ENCODE assay signal across 8 mouse cellular contexts in the genomic region with DNA sequence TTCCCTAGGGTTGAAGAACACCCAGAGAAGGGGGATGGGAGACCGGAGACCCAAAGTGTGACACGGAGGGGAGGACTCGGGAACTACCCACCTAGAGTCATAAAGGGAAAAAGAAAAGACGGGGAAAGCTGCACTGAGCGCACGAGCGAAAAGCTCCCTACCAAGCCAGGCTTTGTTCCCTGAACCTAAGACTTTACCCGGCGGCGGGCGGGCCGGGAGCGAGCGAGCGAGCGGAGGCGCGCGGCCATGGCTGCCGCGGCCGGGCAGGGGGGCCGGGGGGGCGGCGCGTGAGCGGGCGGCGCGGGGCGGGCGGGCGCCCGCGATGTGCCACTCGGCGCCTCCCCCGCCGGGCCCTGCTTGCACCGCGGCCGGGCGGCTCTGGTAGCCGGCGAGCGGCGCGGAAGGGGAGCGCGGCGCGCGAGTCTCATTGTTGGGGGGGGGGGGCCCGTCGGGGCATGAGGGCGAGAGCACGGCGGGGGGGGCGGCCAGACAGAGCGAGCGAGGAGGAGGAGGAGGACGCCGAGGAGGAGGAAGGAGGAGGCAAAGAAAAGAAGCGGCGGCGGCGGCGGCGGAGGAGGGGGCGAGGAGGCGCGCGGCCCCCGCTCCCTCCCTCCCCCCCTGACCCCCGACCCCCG. TPM values are rescaled to one million over a fixed set of nuclear protein-coding genes. Genes with fewer than 3 reads are reported as not detected.
A peak's percentile ranks its signal among the peaks of the same experiment; 100 is the strongest.
DNase-seq lines count a peak whose midpoint lies in the region; ATAC-seq and TF ChIP-seq lines count a peak whose summit lies in the region.

TSS of gene Mllt6 (plus strand) at position 522 of the 635 bp plus-strand sequence.

- TF ChIP-seq CTCF in CH12.LX (conservative IDR thresholded peaks at IDR 0.05 in 1 of 2, IDR thresholded peaks at IDR 0.05 in 1 of 2; ENCODE audit: low read depth in 2 of 2, low read length in 2 of 2): no peak
- no peak for TF ChIP-seq CTCF in bone marrow, adult 2 months (IDR thresholded peaks at IDR 0.05; ENCODE audit: control insufficient read depth, insufficient read depth, low read length)
- no peak for TF ChIP-seq CTCF in lung, adult 2 months (IDR thresholded peaks at IDR 0.05; ENCODE audit: insufficient read depth, low read length)

- peaks cover 9 to 27% of the 10 kb centered on the region in 2 experiments for H3K4me1 ChIP-seq in CH12.LX (ENCODE audit: control insufficient read depth in 1 of 2, insufficient read depth in 2 of 2)
- H3K4me1 ChIP-seq in bone marrow, adult 2 months (ENCODE audit: control insufficient read depth, insufficient read depth, low read length): no peaks in the 10 kb centered on the region; the same call in 1 of the 2 replicates
- peaks cover 52% of the 10 kb centered on the region for H3K4me1 ChIP-seq in forebrain, embryonic 12.5 days
- peaks cover 12% of the 10 kb centered on the region for H3K4me1 ChIP-seq in lung, adult 2 months (ENCODE audit: control insufficient read depth, insufficient read depth, low read length)
- H3K4me1 ChIP-seq in neural tube, embryonic 15.5 days: peaks cover 50% of the 10 kb centered on the region

- TF ChIP-seq POLR2A in CH12.LX (IDR thresholded peaks at IDR 0.05; ENCODE audit: low read depth, low read length): peak; percentile 47; the same call in 1 of the 2 replicates
- no peak for TF ChIP-seq POLR2A in bone marrow, adult 2 months (IDR thresholded peaks at IDR 0.05; ENCODE audit: borderline replicate concordance, control insufficient read depth, low read depth, low read length)
- TF ChIP-seq POLR2A in lung, adult 2 months (IDR thresholded peaks at IDR 0.05; ENCODE audit: borderline replicate concordance, extremely low read depth, low read depth, low read length): peak; percentile 10; the same call in 1 of the 2 replicates

- H3K4me3 ChIP-seq in CH12.LX (replicated peaks in 1 of 3; ENCODE audit: low read depth in 2 of 3, low read length in 2 of 3, poor library complexity in 1 of 3): peak within 1 kb of the TSS; percentile 82 to 96 (median 82)
- peak within 1 kb of the TSS; percentile 68 for H3K4me3 ChIP-seq in bone marrow, adult 2 months (replicated peaks; ENCODE audit: control insufficient read depth, low read depth, low read length)
- peak within 1 kb of the TSS; percentile 95 for H3K4me3 ChIP-seq in forebrain, embryonic 12.5 days (replicated peaks)
- peak within 1 kb of the TSS; percentile 87 for H3K4me3 ChIP-seq in lung, adult 2 months (replicated peaks; ENCODE audit: extremely low read depth, low read depth, low read length)
- peak within 1 kb of the TSS; percentile 82 for H3K4me3 ChIP-seq in neural tube, embryonic 15.5 days (replicated peaks)

- intact Hi-C loops in heart, postnatal 14 days (cut with DNase I): no loop called here

- in situ Hi-C loops in CH12.LX (cut with MboI; ENCODE audit: low pct_ligation_motif_present, low pct_unique_long_range_greater_than_20kb, low sequenced_read_pairs): no loop called here

- H3K36me3 ChIP-seq in CH12.LX (replicated peaks in 1 of 2; ENCODE audit: control insufficient read depth in 1 of 2, insufficient read depth in 1 of 2, low read length in 1 of 2): peaks cover 26 to 38% of the 10 kb centered on the region in 2 experiments
- peaks cover 27% of the 10 kb centered on the region for H3K36me3 ChIP-seq in forebrain, embryonic 12.5 days (replicated peaks)
- peaks cover 15% of the 10 kb centered on the region for H3K36me3 ChIP-seq in neural tube, embryonic 15.5 days

- H3K27me3 ChIP-seq in CH12.LX (replicated peaks): no peaks in the 10 kb centered on the region
- H3K27me3 ChIP-seq in forebrain, embryonic 12.5 days: peaks cover 29% of the 10 kb centered on the region
- peaks cover 19% of the 10 kb centered on the region for H3K27me3 ChIP-seq in neural tube, embryonic 15.5 days (replicated peaks)

- peaks cover 46% of the 10 kb centered on the region for H3K79me2 ChIP-seq in CH12.LX (replicated peaks; ENCODE audit: control insufficient read depth, extremely low read depth, insufficient read depth, poor library complexity, severe bottlenecking)

- H3K9me3 ChIP-seq in CH12.LX (replicated peaks; ENCODE audit: low read length): peaks cover 5% of the 10 kb centered on the region
- H3K9me3 ChIP-seq in forebrain, embryonic 12.5 days: no peaks in the 10 kb centered on the region
- H3K9me3 ChIP-seq in neural tube, embryonic 15.5 days (replicated peaks): no peaks in the 10 kb centered on the region

- WGBS in bone marrow, adult 2 months: 4% methylated on average over 55 of the region's 76 CpGs
- under 1% methylated on average over 39 of the region's 76 CpGs for WGBS in forebrain, embryonic 12.5 days
- WGBS in lung, adult 2 months: 2% methylated on average over 52 of the region's 76 CpGs
- under 1% methylated on average over 22 of the region's 76 CpGs for WGBS in neural tube, embryonic 15.5 days

- H3K4me2 ChIP-seq in CH12.LX (ENCODE audit: insufficient read depth, low read depth, poor library complexity, severe bottlenecking): peak within 1 kb of the TSS; percentile 97
- peak within 1 kb of the TSS; percentile 89 for H3K4me2 ChIP-seq in forebrain, embryonic 12.5 days
- peak within 1 kb of the TSS; percentile 88 for H3K4me2 ChIP-seq in neural tube, embryonic 15.5 days

- dilution Hi-C loops in CH12.LX (cut with MboI; ENCODE audit: extremely low pct_ligation_motif_present, extremely low pct_unique_long_range_greater_than_20kb, low sequenced_read_pairs): no loop called here

- DNase-seq in CH12.LX (ENCODE audit: extremely low read depth): peak; percentile 75
- peak; percentile 82 to 88 for DNase-seq in heart, postnatal 14 days
- DNase-seq in kidney, postnatal 4 days: peak; percentile 85 to 91
- DNase-seq in lung, adult 2 months: peak; percentile 69
- peak; percentile 65 to 72 for DNase-seq in thymus, postnatal 36 days

- peak within 1 kb of the TSS; percentile 94 for H3K27ac ChIP-seq in CH12.LX (ENCODE audit: insufficient read depth, low read depth)
- peak within 1 kb of the TSS; percentile 56 for H3K27ac ChIP-seq in bone marrow, adult 2 months (ENCODE audit: control insufficient read depth, insufficient read depth, low read depth, low read length, poor library complexity)
- peak within 1 kb of the TSS; percentile 90 for H3K27ac ChIP-seq in forebrain, embryonic 12.5 days
- H3K27ac ChIP-seq in neural tube, embryonic 15.5 days (replicated peaks): peak within 1 kb of the TSS; percentile 82

- ATAC-seq in forebrain, embryonic 12.5 days (ENCODE audit: low FRiP score): peak; percentile 66
- ATAC-seq in neural tube, embryonic 15.5 days (ENCODE audit: low FRiP score): peak; percentile 76

- H3K9ac ChIP-seq in CH12.LX (ENCODE audit: insufficient read depth, low read depth): peak within 1 kb of the TSS; percentile 89
- H3K9ac ChIP-seq in forebrain, embryonic 12.5 days: peak within 1 kb of the TSS; percentile 94
- peak within 1 kb of the TSS; percentile 73 for H3K9ac ChIP-seq in neural tube, embryonic 15.5 days (replicated peaks)

- TF ChIP-seq RAD21 in CH12.LX (IDR thresholded peaks at IDR 0.05; ENCODE audit: low read depth, low read length): no peak

- TF ChIP-seq EP300 in CH12.LX (IDR thresholded peaks at IDR 0.05; ENCODE audit: low read length): no peak

TF ChIP-seq in CH12.LX, 34 proteins besides CTCF, POLR2A, EP300 and RAD21 (continues in another document):
- TF ChIP-seq NRF1 (IDR thresholded peaks at IDR 0.05; ENCODE audit: low read depth, low read length) (0 out of 2 replicates have a peak, but pooled peaks have one; percentile 42), UBTF (IDR thresholded peaks at IDR 0.05; ENCODE audit: low read depth, low read length) (peak; percentile 59; the same call in 1 of the 2 replicates), TBP (conservative IDR thresholded peaks at IDR 0.05; ENCODE audit: low read depth, low read length) (0 out of 2 replicates have a peak, but pooled peaks have one; percentile 54), MAFK (IDR thresholded peaks at IDR 0.05; ENCODE audit: insufficient replicate concordance, low read length) (no peak), ZNF384 (IDR thresholded peaks at IDR 0.05; ENCODE audit: low read depth, low read length) (no peak; the same call in 1 of the 2 replicates), ELF1 (IDR thresholded peaks at IDR 0.05; ENCODE audit: low read depth, low read length) (peak; percentile 42), NELFE (IDR thresholded peaks at IDR 0.05; ENCODE audit: low read depth, low read length) (peak; percentile 18; the same call in 1 of the 2 replicates), SIN3A (IDR thresholded peaks at IDR 0.05; ENCODE audit: low read length) (0 out of 2 replicates have a peak, but pooled peaks have one; percentile 75), USF2 (conservative IDR thresholded peaks at IDR 0.05; ENCODE audit: low read depth, low read length) (no peak), BHLHE40 (IDR thresholded peaks at IDR 0.05; ENCODE audit: low read depth, low read length) (peak; percentile 79), CHD1 (IDR thresholded peaks at IDR 0.05; ENCODE audit: low read depth, low read length) (peak; percentile 66; the same call in 1 of the 2 replicates), MAX (IDR thresholded peaks at IDR 0.05; ENCODE audit: low read length) (peak; percentile 10; the same call in 1 of the 2 replicates), TCF12 (IDR thresholded peaks at IDR 0.05; ENCODE audit: low read depth, low read length) (peak; percentile 46; the same call in 1 of the 2 replicates), MXI1 (IDR thresholded peaks at IDR 0.05; ENCODE audit: low read depth, low read length) (peak; percentile 84), MAZ (IDR thresholded peaks at IDR 0.05; ENCODE audit: low read depth, low read length) (peak; percentile 79; the same call in 1 of the 2 replicates), HCFC1 (IDR thresholded peaks at IDR 0.05; ENCODE audit: low read depth, low read length) (peak; percentile 63), IRF4 (IDR thresholded peaks at IDR 0.05; ENCODE audit: low read depth, low read length) (peak; percentile 75), USF1 (IDR thresholded peaks at IDR 0.05; ENCODE audit: low read depth, low read length) (no peak), JUND (conservative IDR thresholded peaks at IDR 0.05; ENCODE audit: low read depth, low read length) (no peak), CHD2 (IDR thresholded peaks at IDR 0.05; ENCODE audit: low read length) (peak; percentile 66), JUN (IDR thresholded peaks at IDR 0.05; ENCODE audit: insufficient read depth, low read depth, low read length) (no peak)

RNA-seq across cellular contexts. Expression of gene Mllt6, which starts in this region (rescaled TPM):
- total RNA-seq in CH12.LX (2012; rRNA removed): 50.7 and 55.6 TPM in 2 replicates
- 24.3 and 25.3 TPM in 2 replicates for total RNA-seq in CH12.LX (2014; rRNA removed)
- polyA plus RNA-seq in CH12.LX (2012; ENCODE audit: insufficient read length, low read depth): 38.3 and 43.0 TPM in 2 replicates
- polyA plus RNA-seq in bone marrow, adult 2 months (2011; ENCODE audit: insufficient read depth, insufficient read length, low replicate concordance, missing spikeins): 13.0 and 23.7 TPM in 2 replicates
- 3.3 and 3.7 TPM in 2 replicates for polyA plus RNA-seq in forebrain, embryonic 12.5 days (2016; fragmentation: Nextera tagmentation; extraction: Ambion mirVana)
- 10 to 100 TPM; 58.1 to 61.7 TPM for total RNA-seq in heart, postnatal 14 days (2021)
- polyA plus RNA-seq in lung, adult 2 months (2012; rRNA removed): 65.9 and 79.6 TPM in 2 replicates
- 2.3 and 3.1 TPM in 2 replicates for polyA plus RNA-seq in neural tube, embryonic 15.5 days (2015; fragmentation: Nextera tagmentation; extraction: Ambion mirVana)

Comparison
In these comparisons a context has a peak if more than half of its experiments do, and no peak if none do; other contexts are left out.
1. Peak in every context shown above with its lines: DNase-seq, ATAC-seq, H3K4me3 ChIP-seq and H3K27ac ChIP-seq.